Mouse (Mus musculus) ES-Bruce4 (cell line): ENCODE measurements at regions not wholly inside any gene's neighbourhood (a gene's known extent, or its start where the extent isn't known, plus 50 kb on each side); places are given as distances from the start of the nearest gene placed in this dataset.

Source experiments
- CTCF ChIP-seq: IDR thresholded peaks from one replicate; pipeline ENCODE4 v1.8.1; 2011; ENCODE audit warnings: low read depth, low read length
- POLR2A ChIP-seq: IDR thresholded peaks from one replicate; pipeline ENCODE4 v1.8.1; 2011; ENCODE audit warnings: low read length; ENCODE audit not compliant: insufficient read depth

- TF ChIP-seq POLR2A, result no peak
- no peak for TF ChIP-seq CTCF
Observed at GRCm38 (mm10) chr9:116427278-116427677, 252.1 kb upstream of the Tgfbr2 start.
